Mouse (Mus musculus): ENCODE data around the gene Arhgef17.

- TF ChIP-seq CTCF (IDR thresholded peaks at IDR 0.05; ENCODE audit: low read depth, low read length) = no peak
- TF ChIP-seq POLR2AphosphoS5 (IDR thresholded peaks at IDR 0.05; ENCODE audit: insufficient replicate concordance, low read depth, low read length) = no peak
- TF ChIP-seq GATA1 (IDR thresholded peaks at IDR 0.05; ENCODE audit: borderline replicate concordance, low read length) = no peak
- TF ChIP-seq TAL1 (conservative IDR thresholded peaks at IDR 0.05; ENCODE audit: low read depth, low read length) = no peak
- no peak for TF ChIP-seq GATA2 (IDR thresholded peaks at IDR 0.05; ENCODE audit: borderline replicate concordance, low read depth, low read length)
Measured at GRCm38 (mm10) chr7:100978171-100978570, 46.3 kb upstream of the Arhgef17 start.

Measured in G1E (cell line).